In genomic region chr3:36150537-36150933, GRCm38 (mm10) we compare ENCODE assay signal across 8 mouse cellular contexts. TPM values are rescaled to one million over a fixed set of nuclear protein-coding genes. Genes with fewer than 3 reads are reported as not detected.
DNase-seq lines count a peak whose midpoint lies in the region; ATAC-seq and TF ChIP-seq lines count a peak whose summit lies in the region.

No protein-coding gene starts in this region.

- no peak for TF ChIP-seq CTCF in gastrocnemius, adult 2 months (IDR thresholded peaks at IDR 0.05)

- H3K36me3 ChIP-seq in neural tube, embryonic 11.5 days (ENCODE audit: control insufficient read depth, insufficient read depth, low read length): no peaks in the 10 kb centered on the region
- H3K36me3 ChIP-seq in limb, embryonic 14.5 days (ENCODE audit: control insufficient read depth, insufficient read depth, low read length): no peaks in the 10 kb centered on the region
- H3K36me3 ChIP-seq in stomach, embryonic 14.5 days (ENCODE audit: control insufficient read depth, insufficient read depth, low read length): no peaks in the 10 kb centered on the region

- no peak overlapping the region for H3K4me2 ChIP-seq in neural tube, embryonic 11.5 days (ENCODE audit: low read depth)
- peak overlapping the region; percentile 69; the same call in 1 of the 2 replicates for H3K4me2 ChIP-seq in limb, embryonic 14.5 days (replicated peaks; ENCODE audit: low read depth, low read length, severe bottlenecking)
- no peak overlapping the region for H3K4me2 ChIP-seq in stomach, embryonic 14.5 days (replicated peaks; ENCODE audit: low read depth, low read length)

- H3K27ac ChIP-seq in gastrocnemius, adult 2 months: peak overlapping the region; percentile 83
- H3K27ac ChIP-seq in neural tube, embryonic 11.5 days (ENCODE audit: low read depth, low read length): no peak overlapping the region
- no peak overlapping the region for H3K27ac ChIP-seq in limb, embryonic 14.5 days (replicated peaks; ENCODE audit: low read depth, low read length)
- H3K27ac ChIP-seq in stomach, embryonic 14.5 days (ENCODE audit: low read length): no peak overlapping the region

- H3K4me3 ChIP-seq in gastrocnemius, adult 2 months: peak overlapping the region; percentile 87
- H3K4me3 ChIP-seq in neural tube, embryonic 11.5 days (ENCODE audit: low read depth, low read length): peak overlapping the region; percentile 81
- H3K4me3 ChIP-seq in limb, embryonic 14.5 days (replicated peaks; ENCODE audit: low read length): peak overlapping the region; percentile 81
- peak overlapping the region; percentile 93 for H3K4me3 ChIP-seq in stomach, embryonic 14.5 days (ENCODE audit: low read depth, low read length)

- intact Hi-C loops in gastrocnemius, adult 2 months (cut with DNase I): loop anchor here (5.0 kb wide), 1 partner anchor 148 kb away; the partner anchor contains the start of gene Mccc1

- peaks cover 7% of the 10 kb centered on the region for H3K4me1 ChIP-seq in neural tube, embryonic 11.5 days (ENCODE audit: control insufficient read depth, insufficient read depth, low read length)
- H3K4me1 ChIP-seq in limb, embryonic 14.5 days (ENCODE audit: control insufficient read depth, insufficient read depth, low read length): peaks cover 18% of the 10 kb centered on the region
- H3K4me1 ChIP-seq in stomach, embryonic 14.5 days (ENCODE audit: control insufficient read depth, insufficient read depth, low read length): peaks cover 13% of the 10 kb centered on the region; the same call in 1 of the 2 replicates

- no peak for TF ChIP-seq POLR2A in limb, embryonic 14.5 days (IDR thresholded peaks at IDR 0.05; ENCODE audit: borderline replicate concordance, extremely low read depth, insufficient read depth, insufficient read length)

- H3K27me3 ChIP-seq in neural tube, embryonic 11.5 days (ENCODE audit: control insufficient read depth, insufficient read depth, low read length): no peaks in the 10 kb centered on the region
- H3K27me3 ChIP-seq in limb, embryonic 14.5 days (ENCODE audit: control insufficient read depth, insufficient read depth, low read length): no peaks in the 10 kb centered on the region
- H3K27me3 ChIP-seq in stomach, embryonic 14.5 days (ENCODE audit: control insufficient read depth, insufficient read depth, low read length): no peaks in the 10 kb centered on the region

- DNase-seq in gastrocnemius, adult 2 months: no peak
- no peak for DNase-seq in gastrocnemius, adult 8-10 months (ENCODE audit: low spot score in 2 of 2)
- DNase-seq in neural tube, embryonic 11.5 days (ENCODE audit: low spot score): no peak
- no peak for DNase-seq in neural tube, embryonic 10.5 days (ENCODE audit: extremely low spot score, low spot score)
- no peak for DNase-seq in limb, embryonic 14.5 days (ENCODE audit: low spot score)
- DNase-seq in cerebellum, adult 9-10 months: no peak
- no peak for DNase-seq in kidney, adult 18-20 months

- ATAC-seq in neural tube, embryonic 11.5 days (ENCODE audit: insufficient read depth, low FRiP score, low TSS enrichment): no peak
- ATAC-seq in limb, embryonic 14.5 days (ENCODE audit: low FRiP score, low read depth): no peak
- no peak for ATAC-seq in stomach, embryonic 14.5 days (ENCODE audit: insufficient number of reproducible peaks, insufficient read depth, low FRiP score, low read depth)

- H3K9me3 ChIP-seq in neural tube, embryonic 11.5 days (ENCODE audit: control insufficient read depth, low read length): no peaks in the 10 kb centered on the region
- H3K9me3 ChIP-seq in limb, embryonic 14.5 days (ENCODE audit: control insufficient read depth, low read length): no peaks in the 10 kb centered on the region
- H3K9me3 ChIP-seq in stomach, embryonic 14.5 days (ENCODE audit: control insufficient read depth, low read depth, low read length): no peaks in the 10 kb centered on the region

- whole genome bisulfite sequencing in neural tube, embryonic 11.5 days: 2% methylated on average over 1 of the region's 1 CpGs
- WGBS in limb, embryonic 14.5 days: 9% methylated on average over 1 of the region's 1 CpGs
- WGBS in stomach, embryonic 14.5 days: 12% methylated on average over 1 of the region's 1 CpGs

- H3K9ac ChIP-seq in neural tube, embryonic 11.5 days (ENCODE audit: low read length): no peak overlapping the region; the same call in 1 of the 2 replicates
- no peak overlapping the region for H3K9ac ChIP-seq in limb, embryonic 14.5 days (ENCODE audit: low read depth, low read length, severe bottlenecking)
- H3K9ac ChIP-seq in stomach, embryonic 14.5 days (replicated peaks; ENCODE audit: low read depth, low read length): no peak overlapping the region

RNA-seq across cellular contexts. Expression of gene D3Ertd254e, which starts 0.3 kb away (rescaled TPM):
- 1 to 10 TPM; 2.1 to 2.3 TPM for total RNA-seq in gastrocnemius, adult 2 months (2021)
- 1 to 10 TPM; 1.8 to 2.7 (median 2.2) TPM for total RNA-seq in gastrocnemius, adult 8-10 months (2022)
- polyA plus RNA-seq in neural tube, embryonic 11.5 days (2014; fragmentation: Nextera tagmentation; extraction: Ambion mirVana): 11.5 and 12.1 TPM in 2 replicates
- polyA plus RNA-seq in limb, embryonic 14.5 days (2012; rRNA removed): 3.9 and 4.4 TPM in 2 replicates
- 10.0 and 11.4 TPM in 2 replicates for polyA plus RNA-seq in limb, embryonic 14.5 days (2014; fragmentation: Nextera tagmentation; extraction: Ambion mirVana)
- polyA plus RNA-seq in stomach, embryonic 14.5 days (2014; fragmentation: Nextera tagmentation; extraction: Ambion mirVana): 10.8 and 11.4 TPM in 2 replicates
